Mouse (Mus musculus): Measurements from ENCODE around the gene Glb1l2. TPM values are rescaled to one million over a fixed set of nuclear protein-coding genes. Genes with fewer than 3 reads are reported as not detected.

Gene Glb1l2
- polyA plus RNA-seq, 1 experiment: 0.72 TPM

- peak in 1 of 2 experiments; percentile 53 for DNase-seq (ENCODE audit: extremely low spot score in 1 of 2, low spot score in 1 of 2)
Measured at GRCm38 (mm10) chr9:26733206-26733891, 72.9 kb downstream of the Glb1l2 start, which contains the start of gene B3gat1. Gene B3gat1 (plus strand): TSS chr9:26733728.

- DNase-seq (ENCODE audit: extremely low spot score in 1 of 2, low spot score in 1 of 2): peak in 1 of 2 experiments; percentile 52
Measured at GRCm38 (mm10) chr9:26728556-26728955, 77.7 kb downstream of the Glb1l2 start.

GRCm38 (mm10) chr9:26727445-26727844 is 78.8 kb downstream of the Glb1l2 start:
- no peak for DNase-seq (ENCODE audit: extremely low spot score in 1 of 2, low spot score in 1 of 2)

GRCm38 (mm10) chr9:26725709-26726108 is 80.6 kb downstream of the Glb1l2 start:
- no peak for DNase-seq (ENCODE audit: extremely low spot score in 1 of 2, low spot score in 1 of 2)

GRCm38 (mm10) chr9:26721771-26722170 is 84.5 kb downstream of the Glb1l2 start:
- no peak for DNase-seq (ENCODE audit: extremely low spot score in 1 of 2, low spot score in 1 of 2)

- no peak for DNase-seq (ENCODE audit: extremely low spot score in 1 of 2, low spot score in 1 of 2)
Measured at GRCm38 (mm10) chr9:26718388-26718787, 87.9 kb downstream of the Glb1l2 start.

Other genes with a start within 250 kb of the Glb1l2 start
- 192 and 233 TPM in 2 replicates for gene B3gat1, start 72.7 kb downstream of the Glb1l2 start, polyA plus RNA-seq (2012; rRNA removed)
- 0.06 TPM in 2 replicates for gene Glb1l3, start 54.4 kb upstream of the Glb1l2 start, polyA plus RNA-seq (2012; rRNA removed)
- gene Gm1110, start 116.6 kb upstream of the Glb1l2 start, polyA plus RNA-seq (2012; rRNA removed): not detected in 2 replicates
- gene Acad8, start 193.1 kb upstream of the Glb1l2 start, polyA plus RNA-seq (2012; rRNA removed): 37.4 and 44.3 TPM in 2 replicates
- 78.0 and 78.2 TPM in 2 replicates for gene Thyn1, start 193.2 kb upstream of the Glb1l2 start, polyA plus RNA-seq (2012; rRNA removed)
- 67.4 and 74.9 TPM in 2 replicates for gene Vps26b, start 223.6 kb upstream of the Glb1l2 start, polyA plus RNA-seq (2012; rRNA removed)
- 36.5 and 40.5 TPM in 2 replicates for gene Ncapd3, start 223.7 kb upstream of the Glb1l2 start, polyA plus RNA-seq (2012; rRNA removed)

Data from frontal cortex, adult 2 months (tissue).